Mouse (Mus musculus) midbrain, postnatal 0 days (tissue): ENCODE data around the gene Gm20388. TPM values are rescaled to one million over a fixed set of nuclear protein-coding genes. Genes with fewer than 3 reads are reported as not detected.

Experiments
- ATAC-seq: fragments of 200-750 bp; cut with Nextera tagmentation; 2 replicates; pipeline ENCODE4 v1.8.0; 2017; ENCODE audit warnings: moderate number of reproducible peaks, mild to moderate bottlenecking, moderate TSS enrichment, moderate library complexity; ENCODE audit not compliant: low FRiP score
- DNase-seq: peaks from one replicate; pipeline ENCODE4 v3.0.0-alpha.2; 2015; ENCODE audit warnings: low spot score
- H3K27ac ChIP-seq: fragments of 300-500 bp; sonication (generic); 2 replicates; pipeline ENCODE4 v1.5.1; 2014; ENCODE audit warnings: low read depth, mild to moderate bottlenecking, low read length, mixed read lengths
- H3K27me3 ChIP-seq: fragments of 300-500 bp; sonication (generic); 2 replicates; pipeline ENCODE4 v1.6.1; 2014; ENCODE audit warnings: low read length, control low read depth, mixed read lengths; ENCODE audit not compliant: insufficient read depth
- H3K36me3 ChIP-seq: fragments of 300-500 bp; sonication (generic); 2 replicates; pipeline ENCODE4 v1.6.1; 2014; ENCODE audit warnings: low read length, control low read depth, mixed read lengths; ENCODE audit not compliant: insufficient read depth
- H3K4me1 ChIP-seq: fragments of 300-500 bp; sonication (generic); 2 replicates; pipeline ENCODE4 v1.6.1; 2014; ENCODE audit warnings: mild to moderate bottlenecking, control low read depth, antibody characterized with exemption, low read length, mixed read lengths; ENCODE audit not compliant: insufficient read depth
- H3K4me2 ChIP-seq: fragments of 300-500 bp; sonication (generic); 2 replicates; pipeline ENCODE4 v1.6.1; 2014; ENCODE audit warnings: low read depth, mild to moderate bottlenecking, low read length, mixed read lengths; ENCODE audit not compliant: poor library complexity, severe bottlenecking
- H3K4me3 ChIP-seq: fragments of 300-500 bp; sonication (generic); 2 replicates; pipeline ENCODE4 v1.5.1; 2014; ENCODE audit warnings: low read depth, mild to moderate bottlenecking, low read length, moderate library complexity
- H3K9ac ChIP-seq: fragments of 300-500 bp; sonication (generic); replicated peaks from 2 replicates; pipeline ENCODE4 v1.6.1; 2014; ENCODE audit warnings: mild to moderate bottlenecking, low read length, moderate library complexity, mixed read lengths; ENCODE audit not compliant: poor library complexity, severe bottlenecking
- H3K9me3 ChIP-seq: fragments of 300-500 bp; sonication (generic); 2 replicates; pipeline ENCODE4 v1.6.1; 2016; ENCODE audit warnings: low read length, control low read depth
- CTCF ChIP-seq: IDR thresholded peaks from 2 replicates; pipeline ENCODE4 v1.5.1; 2016; ENCODE audit warnings: antibody characterized with exemption, mild to moderate bottlenecking
- WGBS: fragments of 180-500 bp; shearing (Covaris S2); extraction: QIAGEN DNeasy Blood & Tissue Kit; methylation state at CpG from one replicate; pipeline ENCODE4 v1.1.7; 2014; 5-methylcytosine and 5-hydroxymethylcytosine counted together
- polyA plus RNA-seq: library from polyadenylated mRNA; unstranded; fragments of >200 nt; fragmentation: Nextera tagmentation; extraction: Ambion mirVana; gene quantifications from 2 replicates; pipeline ENCODE4 v1.2.1, GENCODE M21; 2015
- total RNA-seq: library from RNA; depleted of rRNA; stranded (reverse); fragments of >200 nt; gene quantifications from 2 replicates; pipeline ENCODE4 v1.2.3, GENCODE M21; 2014

Gene Gm20388
- total and polyA plus RNA-seq, 2 experiments from 2014 or later = 74.2 TPM; not detected in 1

- Histone ChIP-seq H3K36me3 (peaks cover 37% of the 10 kb centered on the region), H3K27me3 (no peaks in the 10 kb centered on the region), H3K27ac (peak within 1 kb of the TSS; percentile 77), H3K9me3 (no peaks in the 10 kb centered on the region), H3K9ac (peak within 1 kb of the TSS; percentile 84), H3K4me2 (peak within 1 kb of the TSS; percentile 98), H3K4me1 (peaks cover 14% of the 10 kb centered on the region), H3K4me3 (peak within 1 kb of the TSS; percentile 99)
- TF ChIP-seq CTCF = no peak
- WGBS = under 1% methylated on average over 86 of the region's 103 CpGs
- ATAC-seq = peak; percentile 92
- DNase-seq = peak; percentile 92
Observed at GRCm38 (mm10) chr8:122475580-122476320, 2565.1 kb downstream of the Gm20388 start, which contains the start of the genes Rnf166 and Ctu2. Gene Rnf166 (minus strand): TSS chr8:122476064. Gene Ctu2 (plus strand): TSS chr8:122476143.

GRCm38 (mm10) chr8:122482448-122482847, 2571.8 kb downstream of the Gm20388 start:
- Histone ChIP-seq H3K36me3 (peaks cover 62% of the 10 kb centered on the region), H3K27me3 (no peaks in the 10 kb centered on the region), H3K9me3 (no peaks in the 10 kb centered on the region), H3K4me1 (no peaks in the 10 kb centered on the region), H3K4me3 (no peak overlapping the region), H3K4me2 (no peak overlapping the region), H3K27ac (no peak overlapping the region), H3K9ac (no peak overlapping the region)
- DNase-seq (no peak), ATAC-seq (no peak)
- WGBS = 97% methylated on average over 8 of the region's 8 CpGs
- no peak for TF ChIP-seq CTCF

GRCm38 (mm10) chr8:122483877-122484276, 2573.2 kb downstream of the Gm20388 start:
- H3K9me3 ChIP-seq = no peaks in the 10 kb centered on the region
- H3K36me3 ChIP-seq = peaks cover 50% of the 10 kb centered on the region
- no peaks in the 10 kb centered on the region for H3K4me1 ChIP-seq
- TF ChIP-seq CTCF = peak; percentile 28
- H3K27me3 ChIP-seq = no peaks in the 10 kb centered on the region
- no peak overlapping the region for H3K4me3 ChIP-seq
- H3K9ac ChIP-seq = no peak overlapping the region
- H3K27ac ChIP-seq = no peak overlapping the region
- 98% methylated on average over 7 of the region's 7 CpGs for WGBS
- DNase-seq (no peak), ATAC-seq (no peak)
- no peak overlapping the region for H3K4me2 ChIP-seq

- peaks cover 41% of the 10 kb centered on the region for H3K36me3 ChIP-seq
Observed at GRCm38 (mm10) chr8:122484831-122485230, 2574.2 kb downstream of the Gm20388 start.

GRCm38 (mm10) chr8:122488387-122488786, 2577.7 kb downstream of the Gm20388 start:
- DNase-seq = peak; percentile 55
- Histone ChIP-seq H3K36me3 (peaks cover 11% of the 10 kb centered on the region), H3K27ac (no peak overlapping the region), H3K27me3 (no peaks in the 10 kb centered on the region), H3K4me3 (no peak overlapping the region), H3K4me2 (no peak overlapping the region), H3K9ac (no peak overlapping the region), H3K9me3 (no peaks in the 10 kb centered on the region), H3K4me1 (no peaks in the 10 kb centered on the region)
- ATAC-seq = no peak
- 91% methylated on average over 9 of the region's 9 CpGs for WGBS
- TF ChIP-seq CTCF = no peak

More at GRCm38 (mm10) chr8:122484831-122485230, 2574.2 kb downstream of the Gm20388 start:
- ATAC-seq = no peak
- no peaks in the 10 kb centered on the region for H3K9me3 ChIP-seq
- WGBS = 89% methylated on average over 12 of the region's 12 CpGs
- H3K9ac ChIP-seq = no peak overlapping the region
- H3K4me1 ChIP-seq = no peaks in the 10 kb centered on the region
- H3K4me2 ChIP-seq = no peak overlapping the region
- no peak for DNase-seq
- H3K4me3 ChIP-seq = no peak overlapping the region
- TF ChIP-seq CTCF = no peak
- no peak overlapping the region for H3K27ac ChIP-seq
- H3K27me3 ChIP-seq = no peaks in the 10 kb centered on the region

- H3K36me3 ChIP-seq = no peaks in the 10 kb centered on the region
- no peak overlapping the region for H3K4me3 ChIP-seq
- no peaks in the 10 kb centered on the region for H3K27me3 ChIP-seq
- no peak for TF ChIP-seq CTCF
- no peak overlapping the region for H3K4me2 ChIP-seq
- no peaks in the 10 kb centered on the region for H3K4me1 ChIP-seq
- ATAC-seq (no peak), DNase-seq (no peak)
- no peak overlapping the region for H3K9ac ChIP-seq
- H3K9me3 ChIP-seq = no peaks in the 10 kb centered on the region
- WGBS = 86% methylated on average over 12 of the region's 12 CpGs
- no peak overlapping the region for H3K27ac ChIP-seq
Observed at GRCm38 (mm10) chr8:122497016-122497734, 2586.5 kb downstream of the Gm20388 start.
